Mouse (Mus musculus): ENCODE results near the gene C87436.

The C87436 gene

DNA sequence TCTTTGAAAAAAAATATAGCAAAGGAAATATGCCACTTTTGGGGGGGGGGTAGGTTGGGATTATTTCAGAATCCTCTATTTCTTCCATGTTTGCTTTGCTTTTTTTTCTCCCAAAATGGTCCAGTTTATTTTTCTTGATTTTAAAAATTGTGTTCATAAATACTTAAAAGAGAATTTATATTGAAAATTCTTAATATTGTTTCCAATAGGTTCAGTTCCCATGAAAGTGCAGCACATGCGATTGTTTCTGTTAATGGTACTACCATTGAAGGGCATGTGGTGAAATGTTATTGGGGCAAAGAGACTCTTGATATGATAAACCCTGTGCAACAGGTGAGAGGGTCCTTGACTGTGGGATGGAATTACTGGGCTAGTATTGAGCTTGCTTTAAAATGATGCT lies 11.8 kb upstream of the C87436 start, which contains the start of gene Gm44790:
Gene Gm44790, plus strand, starts transcription at position 301 of the 400 bp plus-strand sequence.
- DNase-seq (ENCODE audit: low spot score), result no peak

DNA sequence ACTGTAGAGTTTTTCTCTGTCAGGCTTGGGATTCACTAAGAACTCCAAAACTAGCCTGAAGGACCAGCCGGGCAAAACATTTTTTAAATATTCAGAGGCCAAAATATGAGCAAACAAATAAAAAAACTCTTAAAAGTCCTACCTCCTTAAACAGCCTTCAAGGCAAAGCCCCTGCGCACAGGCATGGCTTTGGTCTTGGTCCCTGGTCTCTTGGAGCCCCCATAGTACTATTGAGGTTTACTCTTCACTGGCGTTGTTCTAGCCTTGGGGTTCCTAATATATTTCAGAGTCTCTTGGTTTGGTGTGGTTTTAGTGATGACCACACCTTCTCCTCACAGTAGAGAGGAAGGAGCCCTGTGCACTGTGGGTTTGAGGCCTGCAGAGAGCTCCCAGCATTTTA lies 6.6 kb upstream of the C87436 start:
- DNase-seq (ENCODE audit: low spot score), result no peak

DNA sequence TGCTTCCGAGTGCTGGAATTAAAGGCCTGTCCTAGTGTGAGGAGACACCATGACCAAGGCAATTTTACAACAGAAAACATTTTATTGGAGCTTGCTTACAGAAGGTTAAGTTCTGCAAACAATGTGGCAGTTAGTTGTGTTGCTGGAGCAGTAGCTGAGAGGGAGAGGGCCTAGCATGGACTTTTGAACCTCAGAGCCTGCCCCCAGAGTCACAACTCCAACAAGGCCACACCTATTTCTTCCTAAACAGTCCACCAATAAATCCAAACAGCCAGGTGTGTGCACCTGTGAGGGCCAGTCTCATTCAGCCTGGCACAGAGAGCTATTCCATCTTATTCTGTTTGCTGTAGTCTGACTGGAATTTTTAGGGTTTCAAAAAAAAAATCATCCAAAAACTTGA lies 4.5 kb upstream of the C87436 start:
- no peak for DNase-seq (ENCODE audit: low spot score)

DNA sequence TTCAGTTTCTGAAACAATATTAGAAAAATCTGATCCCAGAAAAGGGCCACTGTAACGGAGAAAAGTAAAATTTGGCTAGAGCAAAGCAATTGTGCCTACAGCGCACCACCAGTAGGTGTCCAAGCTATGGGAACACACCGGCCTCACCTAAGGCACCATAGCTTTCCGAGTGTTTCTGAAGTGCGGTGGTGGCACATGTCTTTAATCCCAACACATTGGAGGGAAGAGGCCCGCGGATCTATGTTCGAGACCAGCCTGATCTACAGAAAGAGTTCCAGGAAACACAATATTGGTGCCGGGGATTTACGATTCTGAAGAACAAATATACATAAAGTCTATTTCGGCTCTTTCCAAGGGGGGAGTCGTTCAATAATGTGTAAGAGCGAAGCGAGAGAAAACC lies 463 bp upstream of the C87436 start:
- DNase-seq (ENCODE audit: low spot score), result peak; percentile 70

DNA sequence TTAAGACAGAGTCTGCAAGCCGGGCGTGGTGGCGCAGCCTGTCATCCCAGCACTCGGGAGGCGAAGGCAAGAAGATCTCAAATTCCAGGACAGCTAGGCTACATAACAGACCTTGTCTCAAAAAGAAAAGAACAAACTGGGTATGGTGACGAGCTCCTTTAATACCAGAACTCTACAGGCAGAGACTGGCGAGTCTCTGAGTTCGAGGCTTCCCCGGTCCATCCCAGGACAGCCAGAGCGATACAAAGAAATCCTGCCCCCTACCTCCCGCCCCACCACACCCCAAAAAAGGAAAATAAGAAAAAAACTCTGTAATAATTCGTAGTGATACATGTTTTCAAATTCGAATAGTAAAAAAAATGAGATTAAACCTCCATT lies 934 bp downstream of the C87436 start:
- DNase-seq (ENCODE audit: low spot score), result no peak

DNA sequence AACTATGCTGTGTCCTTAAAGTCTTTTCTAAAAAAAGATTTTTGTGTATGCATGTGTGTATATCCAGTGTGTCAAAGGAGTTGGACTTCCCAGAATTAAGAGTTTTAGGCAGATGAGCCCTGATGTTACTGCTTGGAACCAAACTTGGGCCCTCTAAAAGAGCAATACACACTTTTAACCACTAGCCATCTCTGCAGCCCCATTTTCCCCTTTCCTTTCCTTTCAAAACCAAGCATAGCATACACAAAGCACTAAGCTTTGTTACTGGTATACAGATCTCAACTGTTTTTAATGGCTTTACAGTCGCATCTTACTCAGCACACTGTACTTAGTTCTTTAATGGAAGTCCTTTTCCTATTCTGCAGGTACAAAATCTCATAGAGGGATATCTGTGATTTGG lies 1.4 kb downstream of the C87436 start:
- DNase-seq (ENCODE audit: low spot score), result no peak

DNA sequence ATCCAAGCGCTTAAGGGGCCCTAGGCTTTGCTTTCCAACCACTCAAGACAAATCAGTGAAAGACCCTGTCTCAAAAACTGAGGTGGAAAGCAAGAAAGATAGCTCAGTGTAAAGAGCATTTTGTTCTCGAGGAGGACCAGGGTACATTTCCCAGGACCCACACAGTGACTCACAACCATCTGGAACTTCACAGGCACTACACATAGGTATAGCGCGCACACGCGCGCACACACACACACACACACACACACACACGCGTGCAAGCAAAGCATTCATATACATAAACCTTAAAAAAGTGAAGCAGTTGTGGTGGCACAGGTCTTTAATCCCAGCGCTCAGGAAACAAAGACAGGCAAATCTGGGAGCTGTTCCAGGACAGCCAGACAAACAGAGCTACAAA lies 3.4 kb downstream of the C87436 start:
- DNase-seq (ENCODE audit: low spot score), result no peak

DNA sequence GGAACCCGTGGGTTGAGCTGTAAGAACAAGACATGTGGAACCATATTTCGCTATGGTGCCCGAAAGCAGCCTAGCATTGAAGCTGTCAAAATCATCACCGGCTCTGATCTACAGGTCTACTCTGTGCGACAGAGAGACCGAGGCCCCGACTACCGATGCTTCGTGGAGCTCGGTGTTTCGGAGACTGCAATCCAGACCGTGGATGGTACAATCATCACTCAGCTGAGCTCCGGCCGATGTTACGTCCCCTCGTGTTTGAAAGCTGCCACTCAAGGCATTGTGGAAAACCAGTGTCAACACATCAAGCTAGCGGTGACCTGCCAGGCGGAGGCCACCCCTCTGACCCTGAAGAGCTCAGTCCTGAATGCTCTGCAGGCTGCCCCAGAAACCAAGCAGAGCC lies 7.4 kb downstream of the C87436 start:
- DNase-seq (ENCODE audit: low spot score), result no peak

DNA sequence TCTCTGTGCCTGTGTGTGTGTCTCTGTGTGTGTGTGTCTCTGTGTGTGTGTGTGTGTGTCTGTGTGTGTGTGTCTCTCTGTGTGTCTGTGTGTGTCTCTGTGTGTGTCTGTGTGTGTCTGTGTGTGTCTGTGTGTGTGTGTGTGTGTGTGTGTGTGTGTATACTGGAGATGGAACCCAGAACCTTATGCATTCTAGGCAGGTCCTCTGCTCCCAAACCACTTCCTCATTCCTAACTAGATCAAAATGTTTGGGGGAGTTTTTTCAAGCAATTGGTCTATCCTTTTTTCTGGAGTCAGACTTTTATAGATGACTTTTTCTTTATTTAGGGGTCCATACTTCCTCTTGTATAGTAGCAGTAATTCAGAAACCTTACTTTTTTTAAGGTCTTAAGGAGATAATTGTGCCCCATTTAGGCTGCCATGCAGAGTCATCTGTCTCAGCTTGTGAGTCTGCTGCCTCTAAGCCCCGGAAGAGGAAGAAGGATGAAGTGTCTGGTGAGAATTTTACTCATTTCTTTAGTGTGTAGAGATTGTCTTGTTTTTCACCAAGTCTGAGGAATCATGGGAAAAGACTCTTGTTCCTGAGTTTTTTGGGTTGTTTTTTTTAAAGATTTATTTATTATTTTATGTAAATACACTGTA lies 8.9 kb downstream of the C87436 start:
- no peak for DNase-seq (ENCODE audit: low spot score)

DNA sequence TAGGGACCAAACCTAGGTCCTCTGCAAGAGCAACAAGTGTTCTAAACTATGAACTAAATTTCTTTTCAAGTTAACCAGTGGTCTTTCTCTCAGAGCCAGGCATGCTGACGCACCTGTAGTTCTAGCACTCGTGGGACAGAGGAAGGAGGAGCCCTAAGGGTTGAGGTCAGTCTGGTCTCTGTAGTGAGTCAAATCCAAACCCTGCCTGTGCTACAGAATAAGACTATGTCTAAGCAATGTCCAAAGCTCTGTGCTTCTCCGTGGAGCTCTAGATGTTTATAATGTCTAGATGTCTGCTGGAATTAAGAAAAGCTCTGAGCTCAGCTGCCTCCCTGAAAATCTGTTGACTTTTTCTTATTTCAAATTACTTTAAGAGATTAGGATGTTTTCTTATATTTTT lies 18.6 kb downstream of the C87436 start:
- DNase-seq (ENCODE audit: low spot score), result no peak

DNA sequence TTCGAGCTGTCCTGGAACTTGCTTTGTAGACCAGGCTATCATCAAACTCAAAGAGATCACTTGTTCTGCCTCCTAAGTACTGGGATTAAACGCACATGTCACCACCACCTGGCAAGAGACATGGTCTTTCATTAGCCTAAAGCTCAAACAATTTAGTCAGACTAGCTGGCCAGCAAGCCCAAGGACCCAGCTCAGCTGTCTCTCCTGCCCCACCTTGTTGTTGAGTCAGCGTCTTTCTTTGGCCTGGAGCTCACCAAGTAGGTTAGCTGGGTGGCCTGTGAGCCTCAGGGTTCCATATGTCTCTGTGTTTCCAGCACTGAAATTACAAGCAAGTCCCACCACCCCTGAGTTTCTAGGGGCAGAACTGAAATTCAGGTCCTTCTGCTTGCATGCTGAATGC lies 24.9 kb downstream of the C87436 start:
- no peak for DNase-seq (ENCODE audit: low spot score)

DNA sequence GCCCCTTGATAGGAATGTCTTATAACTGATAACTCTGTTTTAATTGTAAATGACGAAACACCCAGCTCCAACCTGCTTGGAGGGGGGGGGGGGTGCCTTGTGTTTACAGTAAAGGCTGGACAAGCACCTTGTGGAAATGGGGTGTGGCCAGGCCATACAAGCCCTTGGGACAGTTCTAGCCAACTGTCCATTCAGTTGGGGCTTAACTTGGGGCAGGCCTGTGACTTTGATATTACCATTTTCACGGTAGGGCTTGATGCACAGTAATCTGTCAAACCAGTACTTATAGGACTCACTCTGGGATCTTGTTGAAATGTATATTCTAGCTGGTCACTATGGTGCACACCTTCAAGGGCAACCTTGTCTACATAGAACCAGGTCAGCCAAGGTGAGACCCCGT lies 33.1 kb downstream of the C87436 start:
- no peak for DNase-seq (ENCODE audit: low spot score)

DNA sequence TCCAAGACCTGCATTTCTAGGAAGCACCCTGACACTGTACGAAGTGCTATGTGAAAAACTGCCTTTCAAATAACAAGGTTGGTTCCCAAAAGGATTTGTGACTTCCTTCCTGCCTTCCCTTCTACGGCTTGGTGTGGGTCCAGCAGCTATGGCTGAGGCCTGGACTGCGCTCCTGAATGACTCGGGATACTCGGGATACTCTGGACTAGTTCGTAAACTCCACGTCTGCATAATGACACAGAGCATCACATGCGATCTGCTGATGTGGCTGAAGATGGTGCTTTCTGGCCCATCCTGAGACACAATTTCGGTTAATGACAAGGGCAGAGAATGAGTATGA lies 33.6 kb downstream of the C87436 start:
- no peak for DNase-seq (ENCODE audit: low spot score)

DNA sequence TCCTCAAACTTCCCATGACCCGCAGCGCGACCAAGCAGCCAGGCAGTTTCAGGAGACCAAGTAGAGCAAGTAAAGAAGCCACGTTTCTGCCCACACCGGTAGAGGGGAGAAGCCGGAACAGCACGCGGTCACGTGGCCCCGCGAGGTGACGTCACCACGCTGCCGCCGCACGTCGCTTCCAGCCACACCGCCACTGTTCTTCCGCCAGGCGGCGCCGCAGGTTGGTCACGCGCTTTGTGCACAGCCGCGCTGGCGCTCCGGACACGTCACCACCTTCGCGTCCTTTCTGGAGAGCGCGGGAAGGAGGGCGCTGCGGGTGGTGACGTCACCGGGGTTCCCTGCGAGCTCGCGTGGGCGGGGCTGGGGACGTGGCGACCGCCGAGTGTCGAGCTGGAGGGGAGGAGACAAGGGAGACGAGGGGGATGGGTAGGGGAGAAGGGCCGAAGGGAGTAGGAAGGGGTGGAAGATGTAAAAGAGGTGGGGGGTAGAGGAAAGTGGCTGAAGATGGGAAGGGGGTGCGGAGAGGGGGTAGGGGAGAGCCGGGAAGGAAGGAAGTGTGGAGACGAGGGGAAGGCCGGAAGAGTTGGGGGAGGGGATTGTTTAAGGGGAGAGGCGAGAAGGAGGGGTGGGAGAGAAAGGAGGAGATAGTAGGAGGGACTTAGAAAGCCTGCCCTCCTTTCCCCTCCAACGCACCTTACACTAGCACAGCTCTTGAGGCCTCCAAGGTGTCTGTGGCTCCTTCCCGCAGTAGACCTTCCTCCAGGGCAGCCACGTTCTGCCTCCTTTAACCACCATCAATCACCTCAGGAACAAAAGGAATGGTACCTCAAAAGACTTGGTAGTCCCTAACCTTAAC lies 34.2 kb downstream of the C87436 start:
- DNase-seq (ENCODE audit: low spot score), result peak; percentile 100

DNA sequence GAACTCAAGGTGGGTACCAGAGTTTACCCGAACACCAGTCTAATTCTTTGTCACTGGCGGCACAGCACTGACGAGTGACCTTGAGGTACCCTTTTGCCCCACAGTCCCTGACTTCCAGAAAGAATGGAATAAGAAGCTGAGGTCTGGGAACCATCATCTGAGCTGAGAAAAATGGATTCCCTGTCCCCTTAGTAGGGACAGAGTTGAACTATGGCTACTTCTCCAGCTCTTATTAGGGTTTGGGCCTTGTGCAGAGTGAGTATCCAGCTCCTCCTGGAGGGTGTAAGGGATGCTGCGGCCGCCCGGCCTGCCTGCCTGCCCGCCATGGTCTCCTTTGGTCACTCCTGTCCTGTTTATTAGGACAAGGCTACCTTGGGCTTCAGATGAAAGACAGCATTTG lies 34.9 kb downstream of the C87436 start:
- DNase-seq (ENCODE audit: low spot score), result no peak

DNA sequence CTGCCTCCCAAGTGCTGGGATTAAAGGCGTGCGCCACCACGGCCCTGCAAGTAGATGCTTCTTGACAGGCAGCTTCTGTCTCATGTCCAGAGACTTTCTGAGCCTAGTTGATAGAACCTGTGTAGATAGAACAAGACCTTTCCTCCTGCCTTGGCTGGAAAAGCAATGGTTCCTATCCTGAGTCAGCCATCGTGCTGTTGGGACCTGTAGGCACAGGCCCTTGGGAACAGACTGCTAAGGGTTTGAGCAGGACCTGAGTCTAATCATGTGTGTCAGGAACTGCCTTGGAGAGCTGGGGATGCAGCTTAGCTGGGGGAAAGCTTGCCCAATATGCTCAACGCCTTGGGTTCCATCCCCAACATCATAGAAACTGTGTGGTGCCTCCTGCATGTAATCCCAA lies 35.9 kb downstream of the C87436 start:
- no peak for DNase-seq (ENCODE audit: low spot score)

DNA sequence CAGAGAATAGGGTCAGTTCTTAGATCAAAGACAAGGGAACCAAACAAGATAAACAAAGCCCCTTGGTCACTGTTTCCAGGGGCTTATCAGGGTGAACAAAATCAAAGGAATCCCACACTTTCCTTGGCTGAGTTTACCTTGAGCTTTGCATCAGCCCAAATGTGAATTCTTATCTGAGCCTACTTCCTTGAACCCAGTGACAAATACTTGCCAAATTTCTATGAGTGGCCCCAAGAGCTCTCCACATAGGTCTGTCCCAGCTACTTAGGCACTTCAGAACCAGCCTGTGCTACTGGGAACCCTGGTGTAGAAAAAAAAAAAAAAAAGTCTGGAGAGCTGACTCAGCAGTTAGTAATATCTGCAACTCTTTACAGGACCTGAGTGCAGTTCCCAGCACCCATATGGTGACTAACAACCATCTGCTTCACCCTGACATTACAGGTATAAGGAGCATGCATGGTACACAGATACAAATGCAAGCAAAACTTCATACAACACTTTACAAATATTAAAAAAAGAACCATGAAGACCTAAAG lies 36.5 kb downstream of the C87436 start:
- DNase-seq (ENCODE audit: low spot score), result no peak

DNA sequence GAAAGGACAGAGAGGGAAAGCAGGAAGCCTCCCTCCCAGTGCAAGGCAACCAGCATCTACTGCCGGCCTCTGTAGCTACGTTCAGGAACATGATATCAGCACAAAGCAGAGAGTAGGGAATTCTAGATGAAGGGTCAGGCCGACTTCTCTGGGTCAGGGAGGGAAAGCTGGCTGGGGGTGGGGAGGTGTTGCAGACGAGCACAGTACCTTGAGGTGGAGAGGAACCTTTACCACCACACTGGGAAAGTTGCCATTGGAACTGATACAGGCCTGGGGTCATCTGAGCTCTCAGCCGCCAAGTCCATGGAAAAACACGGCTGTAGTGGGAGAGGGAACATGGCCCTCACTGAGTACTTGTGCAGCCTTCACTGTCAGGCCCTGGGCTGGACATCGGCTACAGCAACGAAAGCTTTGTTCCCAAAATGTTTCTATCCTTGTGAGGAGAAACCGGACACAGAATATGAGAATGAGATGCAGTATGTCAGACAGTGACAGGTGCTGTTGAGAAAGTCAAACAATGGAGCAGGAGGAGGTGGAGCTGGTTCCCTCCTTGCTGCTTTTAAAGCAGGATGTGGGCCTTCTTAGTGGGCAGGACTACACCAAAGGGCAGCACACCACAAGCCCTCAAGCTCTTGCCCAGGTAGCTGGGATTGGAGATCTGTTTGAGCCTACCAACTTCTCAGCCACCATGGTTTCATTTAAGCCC lies 37.4 kb downstream of the C87436 start:
- peak; percentile 59 for DNase-seq (ENCODE audit: low spot score)

DNA sequence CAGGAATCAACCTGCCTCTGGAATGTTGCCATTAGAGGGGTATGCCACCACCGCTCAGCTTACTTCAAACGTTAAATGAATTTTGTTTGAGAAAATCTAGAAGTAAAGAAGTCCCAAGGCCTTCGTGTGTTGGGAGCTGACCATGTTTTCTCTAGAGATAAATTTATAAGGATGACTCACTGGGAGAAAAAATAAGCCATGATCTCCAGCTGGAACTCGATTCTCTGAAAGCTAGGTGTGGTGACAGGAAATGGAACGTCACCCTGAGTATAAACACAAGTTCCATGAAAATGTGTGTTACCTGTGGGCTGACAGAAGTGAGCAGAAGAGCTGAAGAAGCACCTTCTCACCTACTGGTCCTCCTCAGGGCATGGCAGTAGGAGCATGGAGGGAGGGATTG lies 38.8 kb downstream of the C87436 start:
- DNase-seq (ENCODE audit: low spot score), result no peak

DNA sequence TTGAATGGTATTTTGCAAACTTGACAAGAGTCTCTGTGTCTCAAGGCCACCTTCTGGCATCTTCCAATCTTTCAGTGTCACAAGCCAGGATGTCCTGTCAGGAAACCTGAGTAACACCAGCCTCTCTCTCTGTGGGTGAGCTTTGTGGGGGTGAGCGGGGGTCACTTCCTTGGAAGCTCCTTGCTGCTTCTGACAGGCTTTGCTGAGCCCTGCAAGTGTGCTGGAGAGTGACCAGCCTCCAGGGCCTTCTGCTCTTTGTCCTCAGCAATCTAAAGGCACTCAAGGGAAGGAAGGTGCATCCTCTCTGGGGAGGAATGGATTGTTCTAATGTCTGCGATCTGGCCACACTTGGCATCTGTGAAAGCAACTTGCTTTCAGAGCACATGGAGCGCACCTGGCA lies 41.1 kb downstream of the C87436 start:
- DNase-seq (ENCODE audit: low spot score), result no peak

DNA sequence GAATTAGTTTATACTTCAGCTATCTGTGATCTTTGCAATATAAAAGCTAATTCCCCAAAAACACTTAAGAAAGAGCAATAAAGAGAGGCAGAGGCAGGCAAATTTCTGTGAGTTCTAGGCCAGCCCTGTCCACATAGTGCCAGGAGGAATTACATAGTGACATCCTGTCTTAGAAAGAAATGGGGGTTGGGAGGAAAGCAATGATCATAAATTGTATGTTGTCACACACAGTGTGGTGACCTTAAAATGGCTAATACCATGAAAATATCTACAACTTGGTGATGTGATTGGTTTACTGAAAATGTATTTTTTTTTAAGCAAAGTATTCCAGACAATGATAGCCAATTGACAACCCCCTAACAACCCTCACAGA lies 41.6 kb downstream of the C87436 start:
- no peak for DNase-seq (ENCODE audit: low spot score)

DNA sequence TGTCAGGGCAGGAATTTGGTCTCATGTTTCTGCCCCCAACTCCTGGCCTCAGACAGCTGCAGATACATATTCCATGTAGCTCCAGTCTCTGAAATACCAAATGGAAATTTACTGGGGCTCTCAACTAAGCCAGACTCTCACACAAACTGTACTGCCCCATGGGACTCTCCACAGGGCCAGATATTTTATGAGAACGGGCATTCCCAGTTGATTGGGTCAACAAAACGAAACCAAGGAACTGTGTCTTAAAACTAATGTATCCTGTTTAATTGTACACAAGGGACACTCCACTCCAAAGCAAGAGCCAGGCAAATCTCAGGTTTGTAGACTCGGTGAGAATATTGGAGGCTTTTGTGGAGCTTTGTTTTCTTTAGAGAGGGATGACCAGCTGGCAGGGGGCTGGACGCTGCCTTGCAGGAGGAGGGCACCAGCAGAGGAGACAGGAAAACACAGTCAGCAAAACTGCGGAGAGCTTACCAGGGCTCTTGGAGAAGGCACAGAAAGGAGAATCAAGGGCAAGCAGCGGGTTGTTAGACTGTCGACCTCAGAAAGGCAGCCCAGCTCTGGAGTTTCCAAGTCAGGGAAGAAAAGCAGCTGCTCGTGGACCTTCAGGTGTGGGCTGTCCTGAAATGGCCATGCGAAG lies 42.1 kb downstream of the C87436 start:
- DNase-seq (ENCODE audit: low spot score), result peak; percentile 58

DNA sequence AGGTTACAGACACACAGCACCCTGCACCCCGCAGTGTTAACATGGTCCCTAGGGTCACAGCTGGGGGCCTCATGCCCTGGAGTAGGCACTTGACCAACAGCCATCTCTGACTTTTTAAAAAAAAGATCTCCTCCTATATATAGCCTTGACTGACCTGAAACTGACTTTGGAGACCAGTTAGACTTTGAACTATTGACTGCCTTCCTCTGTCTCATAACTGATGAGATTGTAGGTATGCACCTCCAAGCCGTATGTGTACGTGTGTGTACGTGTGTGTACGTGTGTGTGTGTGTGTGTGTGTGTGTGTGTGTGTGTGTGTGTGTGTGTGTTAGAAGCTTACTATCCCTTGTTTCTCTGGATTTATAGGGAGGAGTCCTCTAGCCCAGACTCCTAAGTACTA lies 43.7 kb downstream of the C87436 start:
- DNase-seq (ENCODE audit: low spot score), result no peak

All from testis, postnatal 10 days (tissue).